Mouse (Mus musculus) spleen, adult 18-20 months (tissue): ENCODE measurements around the gene Olfr91.
"Not testable (repeated sequence)": the region's sequence is repeated elsewhere in the genome, so short reads cannot be mapped to it uniquely, and the experiment has no call there.

Experiments
- DNase-seq, 2 experiments: peaks; one replicate each; pipeline ENCODE4 v3.0.0; 2022; ENCODE audit warnings: mixed read lengths in 2 of 2

Gene Olfr91

DNA sequence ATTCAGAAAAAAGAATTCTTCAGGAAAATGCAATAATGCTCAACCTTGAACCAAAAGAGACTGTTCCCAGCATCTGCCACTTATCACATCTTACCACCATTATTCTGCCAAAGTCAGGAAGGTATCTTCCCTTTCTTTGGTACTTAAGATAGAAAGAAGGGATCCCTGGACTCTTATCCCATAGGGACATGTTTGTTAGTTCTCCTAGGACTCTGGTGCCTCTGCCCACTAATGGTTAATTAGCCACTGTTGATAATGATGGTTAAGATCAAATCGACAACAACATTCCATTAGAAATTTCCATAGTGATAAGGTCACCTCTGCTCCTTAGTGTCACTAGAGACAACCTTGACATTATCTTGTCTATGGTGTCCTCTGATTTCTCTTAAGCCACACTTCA is at the start of gene Olfr91:
Gene Olfr91 (minus strand): TSS at position 101 of the 400 bp plus-strand sequence.
- no peak for DNase-seq

DNA sequence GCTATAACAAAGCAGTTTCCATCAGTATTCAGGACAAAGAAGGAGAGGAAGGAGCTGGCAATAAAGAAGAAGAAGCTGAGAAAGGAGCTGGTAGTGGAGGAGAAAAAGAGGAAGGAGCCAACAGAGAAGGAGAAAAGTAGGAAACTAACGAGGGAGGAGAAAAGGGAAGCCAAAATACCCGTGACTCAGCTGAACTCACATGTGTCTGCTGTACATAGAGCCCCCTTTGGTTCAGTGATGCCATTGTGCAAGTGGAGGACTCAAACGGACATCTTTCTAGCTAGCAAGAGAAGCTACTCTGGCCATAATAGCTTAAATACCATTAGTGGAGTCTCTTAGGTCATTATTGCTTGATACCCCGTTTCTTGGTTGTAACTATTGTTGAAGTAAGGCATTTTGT is 33.3 kb upstream of the Olfr91 start:
- not testable (repeated sequence) for DNase-seq

DNA sequence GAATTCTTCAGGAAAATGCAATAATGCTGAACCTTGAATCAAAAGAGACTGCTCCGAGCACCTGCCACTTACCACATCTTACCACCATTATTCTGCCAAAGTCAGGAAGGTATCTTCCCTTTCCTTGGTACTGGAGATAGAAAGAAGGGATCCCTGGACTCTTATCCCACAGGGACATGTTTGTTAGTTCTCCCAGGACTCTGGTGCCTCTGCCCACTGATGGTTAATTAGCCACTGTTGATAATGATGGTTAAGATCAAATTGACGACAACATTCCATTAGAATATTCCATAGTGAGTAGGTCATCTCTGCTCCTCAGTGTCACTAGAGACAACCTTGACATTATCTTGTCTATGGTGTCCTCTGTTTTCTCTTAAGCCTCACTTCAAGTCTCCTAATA is 21.9 kb upstream of the Olfr91 start, which contains the start of gene Olfr92:
Gene Olfr92 (minus strand): TSS at position 101 of the 400 bp plus-strand sequence.
- DNase-seq = no peak

DNA sequence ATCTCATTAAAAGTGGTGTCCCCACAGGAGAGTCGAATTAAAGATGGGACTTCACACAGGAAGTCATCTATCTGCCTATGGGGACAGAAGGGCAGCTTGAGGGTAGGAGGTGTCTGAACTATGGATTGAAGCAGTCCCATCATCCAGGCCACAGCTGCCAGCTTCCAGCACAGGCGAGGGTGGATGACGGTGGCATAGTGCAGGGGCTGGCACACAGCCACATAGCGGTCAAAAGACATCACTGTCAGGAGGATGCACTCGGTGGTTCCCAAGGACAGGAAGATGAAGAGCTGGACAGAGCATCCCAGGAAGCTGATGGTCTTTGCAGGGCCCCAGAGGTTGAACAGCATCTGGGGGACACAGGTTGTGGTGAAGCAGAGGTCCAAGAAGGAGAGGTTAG is 4.8 kb downstream of the Olfr91 start:
- DNase-seq = no peak

DNA sequence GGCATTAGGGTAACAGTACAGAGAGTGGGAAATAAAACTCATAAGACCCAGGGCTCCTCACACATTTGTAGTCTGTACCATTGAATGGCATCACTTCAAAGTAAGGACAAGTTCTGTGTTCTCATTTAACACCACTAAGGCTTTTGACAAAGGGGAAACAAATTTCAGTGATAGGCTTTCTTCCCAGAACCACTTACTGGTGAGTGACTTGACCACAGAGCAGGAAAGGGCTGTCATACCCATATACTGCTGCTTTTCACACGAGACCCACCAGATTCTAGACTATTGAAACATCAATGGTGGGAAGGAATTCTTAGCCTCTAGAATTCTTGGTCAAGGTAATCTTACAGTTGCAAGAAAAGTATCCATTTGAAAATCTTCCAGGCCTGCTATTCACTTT is 5.9 kb downstream of the Olfr91 start:
- DNase-seq = no peak

DNA sequence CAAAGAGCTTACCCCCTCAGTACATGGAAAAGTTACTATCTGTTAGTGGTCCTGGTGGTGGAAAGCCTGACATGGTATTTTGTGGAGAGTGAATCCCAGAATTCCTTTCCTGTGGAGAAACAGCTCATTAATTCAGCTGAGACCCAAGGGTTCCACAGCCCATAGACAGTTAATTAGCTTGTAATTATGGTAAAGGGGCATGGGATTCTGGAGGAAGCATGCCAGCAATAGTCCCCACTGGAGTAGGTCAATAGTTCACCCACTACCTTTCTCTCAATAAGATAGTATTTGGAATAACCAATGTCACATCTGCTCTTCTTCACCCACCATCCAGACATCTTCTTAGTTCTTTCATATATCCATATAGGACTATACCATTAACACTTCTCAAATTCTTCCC is 9.7 kb downstream of the Olfr91 start, which contains the start of gene Olfr90:
Gene Olfr90 (minus strand): TSS at position 101 of the 400 bp plus-strand sequence.
- no peak for DNase-seq

DNA sequence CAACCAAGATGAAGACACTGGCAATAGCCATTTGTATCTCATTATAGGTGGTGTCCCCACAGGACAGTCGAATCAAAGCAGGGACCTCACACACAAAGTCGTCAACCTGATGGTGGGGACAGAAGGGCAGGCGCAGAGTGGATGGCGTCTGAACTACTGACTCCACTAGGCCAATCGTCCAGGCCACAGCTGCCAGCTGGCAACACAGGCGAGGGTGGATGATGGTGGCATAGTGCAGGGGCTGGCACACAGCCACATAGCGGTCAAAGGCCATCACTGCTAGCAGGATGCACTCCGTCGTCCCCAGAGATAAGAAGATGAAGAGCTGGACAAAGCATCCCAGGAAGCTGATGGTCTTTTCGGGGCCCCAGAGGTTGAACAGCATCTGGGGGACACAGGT is 12.5 kb downstream of the Olfr91 start:
- DNase-seq = no peak

DNA sequence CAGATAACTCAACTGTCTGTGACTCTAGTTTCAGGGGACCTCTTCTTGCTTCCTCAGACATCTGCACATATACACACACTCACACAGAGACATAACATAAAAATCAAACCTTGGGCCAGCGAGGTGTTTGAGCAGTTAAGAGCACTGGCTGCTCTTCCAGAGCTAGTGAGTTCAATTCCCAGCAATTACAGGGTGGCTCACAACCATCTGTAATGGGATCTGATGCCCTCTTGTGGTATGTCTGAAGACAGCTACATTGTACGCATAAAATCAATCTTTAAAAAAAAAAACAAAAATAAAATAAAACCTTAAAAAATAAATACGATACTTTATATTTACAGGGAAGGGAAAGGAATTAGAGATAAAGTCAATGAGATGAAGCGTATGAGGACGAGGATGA is 13.4 kb downstream of the Olfr91 start:
- DNase-seq = no peak

DNA sequence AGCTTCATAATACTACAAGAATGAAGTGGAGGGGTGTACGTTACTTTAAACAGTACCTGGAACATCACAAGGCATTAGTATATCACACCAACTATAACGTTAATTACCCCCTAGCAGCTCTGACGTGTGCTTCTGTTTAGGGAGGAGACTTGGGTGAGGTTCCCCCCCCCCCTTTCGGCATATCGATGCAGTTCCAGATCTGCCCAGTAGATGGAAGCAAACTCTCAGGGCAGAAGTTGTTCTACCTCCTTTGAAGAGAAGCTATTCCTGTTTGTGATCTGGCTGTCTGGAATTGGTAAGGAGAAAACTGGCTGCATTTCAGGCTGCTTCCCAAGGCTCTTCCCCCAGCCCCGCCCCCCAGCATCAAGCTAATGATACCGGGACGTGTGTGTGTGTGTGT is 14.8 kb downstream of the Olfr91 start:
- peak in 1 of 2 experiments; percentile 46 for DNase-seq

DNA sequence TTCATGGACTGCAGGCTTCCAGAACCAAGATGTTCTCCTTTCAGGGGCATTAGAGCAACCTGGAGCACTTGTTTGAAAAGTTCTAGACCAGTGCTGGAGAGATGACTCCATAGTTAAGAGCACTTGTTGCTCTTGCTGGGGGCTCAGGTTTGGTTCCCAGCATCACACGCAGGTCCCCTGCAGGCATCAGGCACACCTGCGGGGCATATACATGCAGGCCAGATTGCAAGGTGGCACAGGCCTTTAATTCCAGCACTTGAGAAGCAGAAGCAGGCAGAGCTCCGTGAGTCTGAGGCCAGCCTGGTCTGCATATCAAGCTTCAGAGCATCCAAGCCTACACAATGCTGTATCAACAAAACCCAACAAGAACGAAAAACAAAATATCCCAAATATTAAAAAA is 16.4 kb downstream of the Olfr91 start:
- no peak for DNase-seq

DNA sequence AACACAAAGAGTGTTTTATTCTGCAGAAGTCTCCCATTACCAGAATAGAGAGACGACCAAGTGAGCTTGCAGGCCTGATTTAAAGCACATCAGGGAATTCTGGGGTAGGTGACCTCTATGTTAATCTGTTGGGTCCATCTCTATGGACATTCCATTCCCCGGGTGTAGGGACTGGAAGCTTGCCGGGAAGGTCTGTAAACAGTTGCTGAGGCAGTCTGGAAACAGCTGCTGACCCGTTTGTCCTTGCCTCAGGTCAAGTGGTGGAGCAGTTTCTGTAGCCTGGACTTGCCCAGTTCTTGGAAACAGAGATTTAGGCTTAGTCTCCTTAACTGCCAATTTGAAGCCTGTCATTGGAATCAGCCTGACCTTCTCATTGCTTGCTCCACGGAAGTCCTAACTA is 18.0 kb downstream of the Olfr91 start:
- no peak for DNase-seq

DNA sequence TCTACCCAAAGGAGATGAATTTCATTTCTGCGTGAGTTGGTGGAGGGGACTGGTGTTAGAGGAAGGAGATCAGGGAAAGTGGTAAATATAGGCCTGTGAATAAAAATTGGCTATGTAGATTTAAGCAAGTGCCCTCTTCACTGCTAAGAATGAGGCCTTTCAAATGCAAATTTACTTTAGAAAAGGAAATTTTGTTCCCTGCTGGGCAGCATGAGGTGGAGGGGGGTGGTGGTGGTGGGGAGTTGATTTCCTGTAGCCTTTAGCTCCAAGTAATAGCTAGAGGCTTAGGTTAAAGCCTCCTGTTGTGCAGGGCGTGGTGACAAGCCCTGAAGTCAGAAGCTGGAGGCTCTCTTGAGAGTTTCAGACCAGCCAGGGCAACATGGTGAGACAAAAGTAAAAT is 19.1 kb downstream of the Olfr91 start:
- DNase-seq = no peak

DNA sequence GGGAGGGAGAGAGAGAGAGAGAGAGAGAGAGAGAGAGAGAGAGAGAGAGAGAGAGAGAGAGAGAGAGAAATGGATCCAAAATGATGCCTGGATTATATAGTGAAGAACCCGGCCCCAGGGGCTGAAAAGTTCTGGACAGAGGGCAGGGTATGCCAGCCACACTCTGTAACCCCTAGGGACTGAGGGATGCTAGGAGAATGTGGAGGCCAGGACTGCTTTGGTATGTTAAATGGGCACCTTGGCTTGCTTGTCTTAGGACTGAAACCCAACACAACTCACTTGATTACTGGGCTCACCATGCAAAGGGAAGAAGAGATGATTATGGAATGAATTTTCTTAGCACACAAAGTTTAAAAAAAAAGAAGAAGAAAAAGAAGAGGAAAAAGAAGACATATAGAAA is 19.9 kb downstream of the Olfr91 start:
- no peak for DNase-seq

DNA sequence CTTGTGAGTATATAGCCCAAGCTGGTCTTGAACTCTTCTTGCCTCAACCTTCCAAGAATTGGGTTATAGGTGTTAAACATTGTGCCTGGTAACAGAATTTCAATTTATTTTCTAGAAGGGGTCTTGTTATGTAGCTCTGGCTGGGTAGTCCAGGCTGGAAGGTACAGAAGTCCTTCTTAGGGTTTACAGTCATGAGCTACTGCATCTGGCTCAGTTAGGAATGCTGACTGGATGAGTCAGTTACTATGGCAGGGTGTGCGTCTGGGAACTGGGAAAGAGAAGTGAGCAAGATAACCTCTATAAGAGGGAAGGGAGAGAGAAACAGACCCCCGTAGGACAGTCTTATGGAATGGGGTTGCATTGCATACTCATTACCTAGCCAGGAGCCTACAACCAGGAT is 22.3 kb downstream of the Olfr91 start:
- no peak for DNase-seq

DNA sequence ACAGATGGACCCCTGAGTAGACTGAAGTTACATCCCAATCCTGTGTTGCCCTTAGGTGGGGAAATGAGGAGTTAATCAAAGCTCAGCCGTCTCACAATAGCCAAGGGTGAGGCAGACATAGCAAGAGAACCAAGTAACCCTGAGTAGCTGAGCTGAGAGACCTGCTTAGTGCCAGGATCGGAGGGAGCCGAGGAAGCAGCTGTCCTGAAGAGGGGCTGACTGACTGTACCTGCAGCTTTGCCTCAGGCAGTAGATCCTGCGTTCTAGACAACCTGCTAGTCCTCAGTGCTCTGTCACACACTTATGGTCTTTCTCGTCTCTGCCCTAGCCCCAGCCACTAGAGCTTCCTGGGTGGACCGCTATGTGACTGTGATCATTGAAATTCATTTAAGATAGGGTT is 22.9 kb downstream of the Olfr91 start:
- DNase-seq = no peak

DNA sequence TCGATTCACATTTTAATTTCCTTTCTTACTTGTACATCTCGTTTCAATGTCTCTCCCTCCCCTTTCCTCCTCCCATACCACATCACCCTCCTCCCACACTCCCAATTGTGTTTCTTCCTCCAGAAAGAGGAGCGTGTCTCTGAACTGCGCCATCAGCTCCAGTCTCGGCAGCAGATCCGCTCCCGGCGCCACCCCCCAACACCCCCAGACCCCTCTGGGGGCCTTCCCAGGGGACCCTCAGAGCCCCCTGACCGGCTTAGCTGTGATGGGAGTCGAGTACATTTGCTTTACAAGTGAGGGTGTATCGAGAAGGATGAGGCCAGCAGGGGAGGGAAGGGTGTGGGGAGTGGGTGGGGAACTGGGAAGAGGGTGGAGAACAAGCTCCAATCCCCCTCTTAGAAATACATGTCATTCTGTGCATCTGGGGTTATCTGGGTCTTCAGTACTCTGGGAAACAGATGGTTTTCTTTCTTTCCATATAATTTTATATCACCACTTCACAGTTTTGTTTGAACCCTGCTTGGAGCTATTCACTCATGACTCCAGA is 25.3 kb downstream of the Olfr91 start:
- no peak for DNase-seq

DNA sequence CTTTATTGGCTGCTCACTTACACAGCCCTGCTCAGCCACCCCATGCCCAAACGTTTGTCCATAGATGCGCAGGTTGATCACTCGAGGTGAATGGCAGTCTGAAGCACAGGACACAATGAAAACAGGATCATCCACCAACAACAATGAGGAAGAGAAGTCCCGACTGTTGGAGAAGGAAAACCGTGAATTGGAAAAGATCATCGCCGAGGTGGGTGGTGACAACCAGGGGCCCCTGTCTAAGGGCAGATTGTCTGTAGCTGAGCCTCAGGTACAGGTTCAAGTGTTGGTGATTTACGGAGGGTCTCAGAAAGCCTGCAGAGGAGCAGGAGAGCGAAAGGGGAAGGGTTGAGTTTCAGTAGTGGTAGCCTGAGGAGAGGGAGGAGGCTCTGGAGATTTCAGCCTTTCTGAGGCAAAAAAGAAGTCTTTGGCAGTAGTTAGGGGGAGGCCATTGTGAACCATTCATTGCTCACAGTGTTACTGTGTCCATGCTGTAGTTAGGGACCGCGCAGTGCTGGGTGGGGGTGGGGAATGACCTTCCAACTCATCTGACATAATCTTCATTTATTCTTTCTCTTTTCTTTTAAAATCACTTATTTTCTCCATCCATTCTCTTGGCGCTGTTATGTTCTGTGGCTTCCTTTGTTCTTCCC is 25.9 kb downstream of the Olfr91 start:
- no peak for DNase-seq

DNA sequence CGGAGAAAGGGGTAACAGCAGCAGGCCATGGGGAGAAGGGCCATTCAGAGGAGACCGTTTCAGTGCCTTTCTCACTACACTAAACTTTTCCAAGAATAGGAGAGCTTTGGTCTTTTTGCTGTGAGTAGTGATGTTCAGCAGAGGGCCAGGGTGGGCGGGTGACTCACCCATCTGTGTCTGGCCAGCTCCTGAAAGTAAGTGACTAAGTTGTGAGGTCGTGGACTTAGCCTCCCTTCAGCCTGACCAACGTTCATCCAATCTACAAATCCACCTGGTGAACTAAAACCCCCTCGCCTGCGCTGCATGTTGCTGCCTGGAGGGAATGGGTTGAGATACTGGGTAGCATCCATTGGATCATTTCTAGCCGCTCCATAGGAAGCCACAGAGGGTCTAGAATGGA is 28.0 kb downstream of the Olfr91 start:
- no peak for DNase-seq

DNA sequence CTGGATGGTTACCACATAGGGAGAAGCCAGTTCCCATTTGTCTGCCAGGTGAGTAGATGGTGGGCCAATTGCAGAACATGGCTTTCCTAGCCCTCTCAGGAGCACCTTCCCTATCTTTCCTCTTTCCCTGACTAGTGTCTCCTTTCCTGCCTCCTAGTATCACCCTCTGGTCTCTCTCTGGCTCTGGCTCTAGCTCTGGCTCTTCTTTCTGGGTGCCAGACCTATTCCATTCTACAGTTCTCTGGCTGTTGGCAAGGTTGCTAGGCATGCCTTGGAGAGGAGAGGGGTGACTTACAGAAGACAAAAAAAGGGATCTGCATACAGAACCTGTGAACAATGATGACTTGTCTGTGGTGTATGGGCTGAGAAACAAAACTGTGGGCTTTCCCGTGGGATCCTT is 30.2 kb downstream of the Olfr91 start:
- no peak for DNase-seq

DNA sequence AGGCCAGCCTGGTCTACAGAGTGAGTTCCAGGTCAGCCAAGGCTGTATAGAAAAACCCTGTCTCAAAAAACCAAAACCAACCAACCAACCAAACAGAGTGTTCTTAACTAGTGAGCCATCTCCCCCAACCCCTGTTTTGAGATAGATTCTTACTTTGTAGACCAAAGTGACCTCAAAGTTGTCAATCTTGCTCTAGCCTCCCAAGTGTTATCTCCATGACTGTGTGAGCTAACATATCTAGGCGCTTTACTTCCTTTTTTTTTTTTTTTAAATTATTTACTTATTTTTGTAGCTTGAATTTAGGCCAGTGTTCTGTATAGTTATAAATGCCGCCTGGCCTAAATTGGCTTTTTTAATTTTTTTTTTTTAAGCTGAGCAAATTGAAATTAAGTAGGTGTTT is 32.1 kb downstream of the Olfr91 start:
- no peak for DNase-seq

DNA sequence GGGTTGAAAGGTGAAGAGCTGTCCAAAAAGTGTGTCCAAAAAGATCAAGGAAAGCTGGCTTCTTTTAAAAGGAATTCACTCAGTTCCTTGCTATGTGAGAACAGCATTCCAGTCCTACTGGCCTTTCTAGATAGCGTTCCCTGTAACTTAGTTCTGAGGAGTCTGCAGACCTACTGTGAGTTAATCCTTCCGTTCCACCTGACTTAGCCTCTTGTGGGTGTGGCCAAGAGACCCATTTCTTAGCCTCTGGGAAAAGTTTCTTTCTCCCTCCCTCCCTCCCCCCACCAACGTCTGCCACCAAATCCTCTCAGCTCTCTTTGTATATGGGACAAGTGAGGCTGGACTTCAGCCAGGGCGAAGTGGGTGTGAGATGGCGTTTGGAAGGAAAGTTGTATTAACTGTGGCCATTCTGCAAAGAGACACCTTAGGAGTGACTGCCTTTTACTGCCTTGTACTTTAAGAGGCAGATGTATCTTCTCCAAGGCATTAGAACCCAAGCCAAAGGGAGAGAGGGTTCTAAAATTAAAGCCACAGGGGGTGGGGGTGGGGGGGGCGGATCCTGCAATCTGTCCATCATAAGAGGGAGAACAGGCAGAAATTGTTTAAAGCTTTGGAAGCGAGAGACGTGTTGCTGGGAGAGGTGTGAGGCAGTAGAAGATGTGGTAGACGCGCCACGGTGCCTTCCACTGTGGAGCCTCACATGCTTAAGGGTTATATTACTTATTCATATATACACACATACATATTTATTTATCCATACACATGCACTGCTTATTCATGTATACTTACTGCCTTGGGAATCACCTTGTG is 34.2 kb downstream of the Olfr91 start:
- no peak for DNase-seq

DNA sequence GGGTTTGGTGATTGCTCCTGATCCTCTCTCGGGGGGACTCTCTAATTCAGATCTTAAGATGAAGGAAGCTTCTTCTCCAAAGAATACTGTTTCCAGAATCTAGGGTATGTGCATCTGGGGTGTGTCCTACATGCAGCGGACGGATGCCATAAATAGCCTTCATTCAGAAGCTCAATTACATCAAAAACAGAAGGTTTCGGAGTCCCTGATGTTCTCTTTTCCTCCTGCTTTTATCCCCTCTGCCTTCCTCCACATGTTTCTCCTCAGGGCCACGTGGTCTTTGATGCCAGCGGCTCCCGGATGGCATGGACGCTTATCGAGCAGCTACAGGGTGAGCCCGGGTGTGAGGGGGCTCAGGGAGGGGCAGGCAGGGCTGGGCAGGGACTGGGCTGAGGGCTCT is 35.0 kb downstream of the Olfr91 start:
- no peak for DNase-seq

DNA sequence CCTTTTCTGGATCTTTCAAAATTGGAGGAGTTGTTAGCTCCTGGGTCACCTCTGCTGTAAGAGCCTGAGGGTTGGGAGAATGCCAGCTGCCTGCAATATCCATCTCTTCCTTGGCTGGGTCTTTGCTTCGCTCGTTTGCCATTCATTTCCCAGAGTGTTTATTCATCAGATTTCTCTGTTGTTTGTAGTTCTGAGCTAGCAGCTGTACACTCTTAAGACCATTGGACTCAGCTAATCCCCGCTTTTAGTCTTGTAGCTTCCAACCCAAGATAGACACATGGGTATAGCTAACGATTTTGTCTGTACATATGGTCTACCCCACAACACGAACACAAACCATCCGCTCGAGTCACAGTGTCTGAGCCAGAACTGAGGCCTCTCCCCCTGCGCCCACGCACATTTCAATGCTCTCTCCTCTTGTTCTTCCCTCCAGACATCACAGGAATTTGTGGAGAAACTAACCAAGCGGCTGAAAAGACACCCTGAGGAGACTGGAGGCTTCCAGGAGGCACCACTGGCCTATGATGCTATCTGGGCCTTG is 35.9 kb downstream of the Olfr91 start:
- DNase-seq = no peak

DNA sequence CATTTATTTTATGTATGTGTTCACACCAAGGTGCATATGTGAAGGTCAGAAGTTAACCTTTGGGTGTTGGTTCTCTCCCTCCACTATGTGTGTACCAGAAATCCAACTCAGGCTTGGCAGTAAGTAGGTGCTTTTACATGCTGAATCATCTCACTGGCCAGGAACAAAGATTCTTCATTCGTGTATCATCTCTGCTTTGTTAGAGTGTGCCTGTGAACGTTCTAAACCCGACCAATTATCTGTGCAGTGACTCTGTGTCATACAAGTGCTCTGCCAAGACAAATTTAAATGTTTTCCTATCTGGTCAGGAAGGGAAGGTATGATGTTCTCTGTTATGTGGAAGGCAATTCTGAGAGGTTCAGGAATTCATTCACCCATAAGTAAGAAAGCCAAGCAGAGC is 36.6 kb downstream of the Olfr91 start:
- DNase-seq = no peak
